Mouse (Mus musculus) megakaryocyte, adult 5-6 weeks (primary cell): ENCODE data around the gene Nisch. TPM values are rescaled to one million over a fixed set of nuclear protein-coding genes. Genes with fewer than 3 reads are reported as not detected.
A peak's percentile ranks its signal among the peaks of the same experiment; 100 is the strongest.

Experiments used
- ATAC-seq: 2 replicates; pipeline ENCODE4 v1.8.0; 2016; ENCODE audit warnings: mild to moderate bottlenecking, inconsistent platforms; ENCODE audit not compliant: poor library complexity, severe bottlenecking
- total RNA-seq, 2 experiments: library from RNA; stranded (forward) in 1 of 2; stranded (reverse) in 1 of 2; fragments of 153-499, 151-499 nt in 1 of 2; fragments of 221-1000, 200-1000 nt in 1 of 2; gene quantifications; 2 replicates each; pipeline versions ENCODE4 v1.2.3 to v1.2.4; 2015 to 2017

The Nisch gene
- total RNA-seq, 2 experiments from 2014 or later = 65.6 to 74.8 TPM

GRCm38 (mm10) chr14:31194441-31194840, 22.3 kb downstream of the Nisch start:
- ATAC-seq = no peak

GRCm38 (mm10) chr14:31193791-31194190, 23.0 kb downstream of the Nisch start:
- ATAC-seq = no peak

- no peak for ATAC-seq
These were observed 24.8 kb downstream of the Nisch start for GRCm38 (mm10) chr14:31191936-31192335.

GRCm38 (mm10) chr14:31189348-31189747, 27.4 kb downstream of the Nisch start:
- peak; percentile 71 for ATAC-seq

DNA sequence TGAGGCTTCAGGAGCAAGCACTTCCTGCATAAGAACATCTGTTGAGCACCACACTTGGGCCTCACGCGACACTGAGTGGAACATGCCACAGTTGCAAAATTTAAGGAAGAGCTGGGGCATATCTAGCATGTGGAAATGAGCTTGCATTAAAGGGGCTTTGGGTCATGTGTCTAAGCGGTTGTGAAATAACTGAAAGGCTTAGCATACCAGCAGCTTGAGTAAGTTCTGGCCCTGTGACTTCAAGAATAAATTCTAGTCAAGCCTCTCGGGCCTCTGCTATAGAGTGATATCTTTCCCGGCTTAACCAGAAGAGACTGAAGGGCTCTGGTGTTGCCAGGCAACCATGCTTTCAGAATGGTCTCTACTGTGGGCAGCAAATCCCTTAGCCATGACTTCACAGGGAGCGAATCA, 28.0 kb downstream of the Nisch start:
- peak; percentile 85 for ATAC-seq

DNA sequence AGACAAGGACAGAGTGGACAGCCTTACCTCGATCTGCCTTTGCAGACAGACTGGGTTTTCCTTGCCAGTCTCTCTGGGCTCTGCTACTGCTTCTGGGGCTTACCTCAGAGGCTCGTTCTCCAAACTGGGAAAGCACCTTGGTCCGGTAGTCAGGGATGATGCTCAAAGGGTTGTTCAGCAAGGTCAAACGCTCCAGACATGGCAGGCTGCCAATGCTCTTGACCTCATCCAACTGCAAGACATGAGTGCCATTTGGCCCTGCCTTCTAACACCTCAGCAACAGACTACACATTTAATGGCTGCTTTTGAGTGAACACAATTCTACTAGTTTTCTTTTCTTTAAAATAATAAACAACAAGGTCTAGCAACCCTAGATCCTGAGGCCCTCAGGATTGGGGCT, 30.1 kb downstream of the Nisch start:
- no peak for ATAC-seq

GRCm38 (mm10) chr14:31184195-31184594, 32.6 kb downstream of the Nisch start:
- ATAC-seq = no peak

DNA sequence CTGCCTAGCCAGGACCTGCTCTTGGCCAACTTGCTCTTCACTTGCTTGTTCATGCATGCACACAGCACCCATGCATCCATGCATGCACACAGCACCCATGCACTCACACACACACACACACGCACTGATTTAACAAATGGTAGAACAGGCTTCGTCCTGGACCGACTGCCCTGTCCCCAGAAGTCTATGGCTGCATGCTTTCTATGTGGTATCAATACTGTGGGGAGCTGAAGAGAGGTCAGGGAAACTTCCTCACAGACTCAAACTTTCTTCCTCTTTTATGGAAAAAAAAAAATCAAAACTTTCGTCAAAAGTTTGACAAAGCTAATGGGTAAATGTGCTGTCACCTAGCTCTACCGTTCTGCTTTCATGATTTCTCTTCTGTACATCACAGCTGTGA, 33.2 kb downstream of the Nisch start:
- ATAC-seq = peak; percentile 74

GRCm38 (mm10) chr14:31182786-31183290, 33.9 kb downstream of the Nisch start:
- peak; percentile 48 for ATAC-seq

DNA sequence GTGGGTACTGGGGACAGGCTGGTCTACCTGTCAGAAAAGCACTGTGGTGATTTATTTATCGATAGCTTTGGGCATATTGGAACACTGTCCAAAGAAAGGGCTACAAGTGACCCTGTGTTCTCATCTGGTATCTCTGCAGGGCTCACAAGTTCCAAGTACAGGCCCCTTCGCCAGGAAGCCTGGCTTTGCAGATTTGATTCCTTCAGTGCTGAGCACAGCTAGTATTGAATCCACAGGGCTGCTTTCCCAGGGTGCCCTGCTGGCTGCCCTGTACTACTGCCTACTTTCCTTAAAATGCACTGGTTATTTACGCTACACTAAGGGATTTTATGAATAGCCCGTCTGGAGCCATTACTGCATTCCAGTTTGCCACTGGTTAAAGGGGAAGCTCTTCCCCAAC, 35.2 kb downstream of the Nisch start:
- ATAC-seq = no peak

GRCm38 (mm10) chr14:31179677-31180365, 36.9 kb downstream of the Nisch start:
- ATAC-seq = no peak

DNA sequence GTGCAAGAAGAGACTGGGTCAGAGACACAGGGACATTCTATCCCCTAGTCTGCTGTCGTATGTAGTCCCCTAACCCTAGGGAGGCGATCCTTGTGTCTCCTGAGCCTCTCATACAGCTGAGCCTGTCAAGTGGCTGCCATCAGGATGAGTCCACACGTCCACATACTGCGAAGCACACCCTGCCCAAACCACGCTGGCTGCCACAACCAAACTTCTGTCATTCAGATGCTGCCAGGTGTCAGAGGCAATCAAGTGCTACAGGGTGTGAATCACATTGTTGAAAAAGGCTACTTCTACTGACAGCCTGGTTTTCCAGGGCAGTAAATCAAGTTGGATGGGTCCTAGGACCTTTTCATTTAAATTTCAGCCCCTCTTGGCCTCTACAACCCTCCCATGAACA, 39.0 kb downstream of the Nisch start:
- no peak for ATAC-seq

DNA sequence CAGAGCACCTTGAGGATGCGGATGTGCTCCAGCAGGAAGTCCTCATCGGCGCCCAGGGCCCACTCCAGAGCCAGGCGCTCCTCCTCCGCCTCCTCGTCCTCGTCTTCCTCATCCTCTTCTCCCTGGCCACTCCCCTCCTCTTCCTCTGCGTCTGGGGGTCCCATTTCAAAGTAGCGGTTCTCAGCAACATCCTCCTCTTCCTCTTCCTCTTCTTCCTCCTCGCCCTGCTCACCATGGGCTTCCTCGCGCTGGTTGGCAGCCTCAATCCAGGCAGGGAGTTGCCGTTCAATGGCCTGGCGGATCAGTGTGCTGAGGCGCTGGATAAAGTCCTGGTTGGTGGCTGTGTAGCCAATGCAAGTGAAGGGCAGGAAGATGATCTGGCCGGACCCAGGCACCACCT, 39.5 kb downstream of the Nisch start:
- ATAC-seq = no peak

DNA sequence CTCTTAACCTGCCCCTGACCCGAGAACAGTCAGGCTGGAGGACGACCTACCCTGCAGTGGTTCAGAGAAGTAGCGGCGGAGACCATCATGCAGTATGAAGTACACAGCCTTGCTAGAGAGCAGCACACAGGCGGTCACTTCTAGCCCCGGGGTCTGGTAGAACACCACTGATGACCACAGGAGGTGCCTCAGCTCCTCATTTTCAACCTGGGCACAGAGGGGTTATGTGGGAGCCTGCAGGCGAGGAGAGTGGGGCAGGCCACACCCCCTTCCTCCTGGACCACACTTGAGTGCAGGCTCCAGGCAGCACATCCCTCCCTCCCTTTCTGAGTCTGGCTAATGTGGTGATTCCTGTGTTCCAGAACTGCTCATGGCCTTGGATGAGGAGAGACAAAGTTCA, 43.2 kb downstream of the Nisch start:
- no peak for ATAC-seq

DNA sequence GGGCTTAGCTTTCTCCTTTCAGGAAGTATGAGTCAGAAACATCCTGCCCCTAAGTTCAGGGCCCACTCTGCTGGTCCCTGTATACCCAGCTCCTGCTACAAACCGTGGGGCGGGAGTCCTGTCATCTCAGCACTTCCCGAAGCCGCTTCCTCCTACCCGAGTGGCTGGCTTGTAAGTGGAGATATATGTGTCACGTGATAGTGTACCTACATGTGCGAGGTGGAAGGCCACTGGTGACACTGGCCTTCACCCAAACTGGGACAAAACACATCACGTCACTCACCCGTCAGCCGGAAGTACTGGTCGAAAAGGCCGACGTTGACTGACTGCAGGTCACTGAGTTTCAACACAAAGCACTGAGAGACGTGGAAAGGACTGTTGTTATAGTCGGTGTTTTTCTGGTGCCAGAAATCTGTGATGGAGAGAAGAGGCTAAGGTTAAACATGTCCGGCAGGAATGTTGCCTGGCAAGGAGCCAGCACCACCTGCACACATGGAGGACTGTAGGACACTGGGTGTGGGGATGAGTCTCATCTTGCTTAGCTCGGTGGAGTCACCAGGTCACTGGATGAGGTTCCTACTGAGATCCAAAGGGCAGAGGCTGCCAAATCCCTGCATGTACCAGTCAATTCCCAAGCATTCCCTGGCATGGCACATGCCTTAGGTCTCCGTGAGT, 43.8 kb downstream of the Nisch start:
- no peak for ATAC-seq

- ATAC-seq = no peak
These were observed 44.9 kb downstream of the Nisch start for GRCm38 (mm10) chr14:31171821-31172220.

DNA sequence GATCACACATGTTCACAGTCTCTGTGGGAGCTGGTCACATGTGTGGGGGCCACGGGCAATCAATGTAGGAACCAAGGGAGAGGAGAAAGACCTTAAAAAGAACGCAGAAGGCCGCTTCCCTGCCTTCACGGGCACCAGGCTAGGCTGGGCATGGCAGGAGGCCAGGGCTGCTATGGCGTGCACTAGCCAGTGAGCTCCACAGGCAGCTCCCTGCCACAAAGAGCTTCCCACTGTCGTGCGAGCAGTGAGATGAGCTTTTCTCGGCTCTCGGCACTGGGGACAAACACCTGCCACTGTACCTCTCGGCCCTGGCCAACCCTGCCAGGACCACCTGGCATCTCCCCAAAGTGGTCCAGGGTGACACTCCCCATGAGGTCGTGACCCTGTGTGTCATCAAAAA, 45.4 kb downstream of the Nisch start:
- ATAC-seq = no peak

DNA sequence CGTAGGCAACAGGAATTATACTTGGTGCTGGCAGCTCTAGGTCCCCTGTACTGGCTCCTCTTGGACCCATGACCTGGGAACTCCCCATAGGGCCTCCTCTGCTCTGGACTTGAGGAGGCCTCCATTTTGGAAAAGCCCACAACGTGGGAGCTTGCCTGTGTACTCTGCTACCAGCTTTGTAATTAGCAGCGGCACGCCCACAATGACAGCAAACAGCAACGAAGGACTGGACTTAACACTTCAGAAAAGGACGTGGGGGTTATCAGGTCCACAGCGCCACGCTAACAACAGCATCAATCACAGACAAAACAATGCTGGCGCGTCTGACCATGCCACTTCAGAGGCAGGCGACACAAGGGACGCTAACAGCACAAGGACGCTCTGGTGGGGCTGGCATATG, 45.8 kb downstream of the Nisch start:
- ATAC-seq = no peak

DNA sequence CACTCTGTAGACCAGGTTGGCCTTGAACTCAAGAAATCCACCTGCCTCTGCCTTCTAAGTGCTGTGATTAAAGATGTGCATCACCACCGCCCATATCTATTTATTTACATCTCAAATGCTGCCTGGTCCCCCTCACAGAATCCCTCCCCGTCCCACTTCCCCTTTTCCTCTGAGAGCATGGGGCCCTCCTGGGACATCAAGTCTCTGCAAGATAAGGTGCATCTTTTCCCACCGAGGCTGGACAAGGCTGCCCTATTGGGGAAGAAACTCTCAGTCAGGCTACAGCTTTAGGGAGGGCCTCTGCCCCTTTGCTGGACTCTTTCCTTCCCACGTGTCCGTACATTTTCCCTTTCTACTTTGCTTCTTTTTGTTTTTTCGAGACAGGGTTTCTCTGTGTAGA, 47.2 kb downstream of the Nisch start:
- no peak for ATAC-seq

- no peak for ATAC-seq
These were observed 48.3 kb downstream of the Nisch start, which contains the start of gene Stab1 for GRCm38 (mm10) chr14:31168425-31168824. Gene Stab1, minus strand, starts transcription at chr14:31168641.

GRCm38 (mm10) chr14:31166827-31167226, 49.9 kb downstream of the Nisch start:
- ATAC-seq = no peak

- peak; percentile 87 for ATAC-seq
These were observed 50.6 kb downstream of the Nisch start for GRCm38 (mm10) chr14:31165991-31166630.
